Mouse (Mus musculus) liver, embryonic 14.5 days (tissue): ENCODE data around the gene Phldb1.

Source experiments
- CTCF ChIP-seq: IDR thresholded peaks from 2 replicates; pipeline ENCODE4 v1.5.1; 2016; ENCODE audit warnings: antibody characterized with exemption, low read depth, control low read depth
- EP300 ChIP-seq: IDR thresholded peaks from 2 replicates; pipeline ENCODE4 v1.6.1; 2016; ENCODE audit warnings: antibody characterized with exemption, low read depth

DNA sequence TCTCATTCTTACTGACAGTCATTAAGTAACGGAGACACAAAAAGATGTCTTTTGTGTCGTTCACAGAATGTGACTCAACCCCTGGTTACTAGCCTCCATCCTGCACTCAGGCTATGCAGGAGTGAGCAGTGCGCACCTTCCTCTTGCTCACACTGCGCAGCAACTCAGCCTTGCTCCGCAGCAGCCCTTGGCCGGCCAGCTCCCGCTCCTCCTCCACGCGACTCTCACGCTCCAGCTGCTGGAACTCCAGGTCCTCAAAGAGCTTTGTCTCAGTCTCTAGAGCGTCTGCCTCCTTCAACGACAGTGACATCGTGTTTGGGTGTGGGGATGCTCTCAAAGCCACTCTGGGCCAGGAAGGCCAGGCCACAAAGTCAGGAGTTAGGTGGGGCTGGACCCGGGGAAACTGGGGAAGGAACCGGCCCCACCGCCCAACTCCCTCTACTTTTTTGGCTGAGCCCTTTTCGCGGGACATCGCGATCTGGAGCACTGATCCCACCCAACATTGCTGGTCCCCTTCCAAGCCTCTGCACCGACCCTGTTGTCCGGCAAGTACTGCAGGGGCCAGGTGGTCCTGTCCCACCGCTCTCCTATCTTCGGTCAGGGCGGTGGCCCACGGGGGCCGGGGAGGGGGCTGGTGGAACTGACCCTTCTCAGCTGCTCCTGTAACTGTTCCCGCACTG is 27.1 kb downstream of the Phldb1 start:
- TF ChIP-seq EP300 (no peak), CTCF (no peak)
